Mouse (Mus musculus) bone marrow, adult 2 months (tissue): Measurements from ENCODE around the gene Znhit6.

Experiments used
- CTCF ChIP-seq: fragments of 200-500 bp; IDR thresholded peaks from 2 replicates; pipeline ENCODE4 v1.5.1; 2011; ENCODE audit warnings: low read length, control low read depth; ENCODE audit not compliant: control insufficient read depth, insufficient read depth
- POLR2A ChIP-seq: fragments of 200-500 bp; IDR thresholded peaks from 2 replicates; pipeline ENCODE4 v1.6.1; 2011; ENCODE audit warnings: low read depth, mild to moderate bottlenecking, control low read depth, low read length, borderline replicate concordance; ENCODE audit not compliant: control insufficient read depth

GRCm38 (mm10) chr3:145624786-145625185 lies 48.8 kb downstream of the Znhit6 start:
- TF ChIP-seq CTCF (no peak), POLR2A (no peak)
